Mouse (Mus musculus) cerebellum, adult 2 months (tissue): Measurements from ENCODE around the gene Cfl1.

Source experiments
- CTCF ChIP-seq: fragments of 200-500 bp; IDR thresholded peaks from 2 replicates; pipeline ENCODE4 v1.5.1; 2011; ENCODE audit warnings: low read depth, mild to moderate bottlenecking, control low read depth, low read length, moderate library complexity, borderline replicate concordance; ENCODE audit not compliant: insufficient read depth
- POLR2A ChIP-seq: fragments of 200-500 bp; IDR thresholded peaks from 2 replicates; pipeline ENCODE4 v1.6.1; 2011; ENCODE audit warnings: low read length, control low read depth, borderline replicate concordance; ENCODE audit not compliant: insufficient read depth

DNA sequence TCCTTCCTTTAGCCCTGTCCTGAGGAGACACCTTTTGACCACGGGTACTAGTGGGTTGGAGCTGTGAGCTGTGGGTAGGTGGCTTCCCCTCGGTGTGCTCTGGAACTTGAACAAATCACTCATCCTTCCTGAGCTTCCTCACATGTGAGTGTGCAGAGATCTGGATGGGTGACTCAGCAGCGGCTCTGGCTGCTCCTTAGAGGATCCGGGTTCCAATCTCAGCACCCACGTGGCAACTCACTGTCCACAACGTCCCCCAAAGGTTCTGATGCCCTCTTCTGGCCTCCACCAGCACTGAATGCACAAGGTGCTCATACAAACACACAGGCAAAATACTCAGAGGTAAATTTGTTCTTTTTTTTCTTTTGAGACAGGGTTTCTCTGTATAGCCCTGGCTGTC is 38.5 kb upstream of the Cfl1 start:
- TF ChIP-seq CTCF (0 out of 2 replicates have a peak, but pooled peaks have one; percentile 5), POLR2A (no peak)
